Mouse (Mus musculus) urinary bladder, postnatal 10 days (tissue): ENCODE results near the gene Cacna1c.
"Not testable (repeated sequence)": the region's sequence is repeated elsewhere in the genome, so short reads cannot be mapped to it uniquely, and the experiment has no call there.

Source experiments
- DNase-seq: peaks from one replicate; pipeline ENCODE4 v3.0.0; 2022; ENCODE audit warnings: low spot score

Cacna1c gene

GRCm38 (mm10) chr6:118578741-118579140 is 617.5 kb downstream of the Cacna1c start:
- DNase-seq: not testable (repeated sequence)

GRCm38 (mm10) chr6:118574351-118574750 is 621.9 kb downstream of the Cacna1c start:
- DNase-seq: no peak

GRCm38 (mm10) chr6:118567816-118568215 is 628.4 kb downstream of the Cacna1c start:
- DNase-seq: no peak

- DNase-seq: peak; percentile 57
Observed at GRCm38 (mm10) chr6:118561745-118562609, 634.2 kb downstream of the Cacna1c start, which contains the start of gene Ankrd26. Ankrd26 (minus strand) TSS chr6:118562226.

GRCm38 (mm10) chr6:118561225-118561624 is 635.0 kb downstream of the Cacna1c start:
- DNase-seq: no peak

- no peak for DNase-seq
Observed at GRCm38 (mm10) chr6:118538627-118539026, 657.6 kb downstream of the Cacna1c start.
